Mouse (Mus musculus): Measurements from ENCODE around the gene Jph2. TPM values are rescaled to one million over a fixed set of nuclear protein-coding genes. Genes with fewer than 3 reads are reported as not detected.

Gene Jph2
- polyA plus RNA-seq, 1 experiment from 2014 or later: 25.5 TPM

GRCm38 (mm10) chr2:163394977-163395376 is 2.8 kb downstream of the Jph2 start:
- H3K9me3 ChIP-seq (ENCODE audit: control insufficient read depth, low read length): no peaks in the 10 kb centered on the region
- WGBS: 32% methylated on average over 6 of the region's 6 CpGs
- no peak for ATAC-seq (ENCODE audit: insufficient number of reproducible peaks, insufficient read depth, low FRiP score, low read depth)
- H3K36me3 ChIP-seq (ENCODE audit: control insufficient read depth, insufficient read depth, low read length): peaks cover 14% of the 10 kb centered on the region
- H3K9ac ChIP-seq (ENCODE audit: low read length): peak overlapping the region; percentile 94
- H3K4me1 ChIP-seq (ENCODE audit: control insufficient read depth in 2 of 2, insufficient read depth in 2 of 2, low read length in 2 of 2): peaks cover 29 to 32% of the 10 kb centered on the region in 2 experiments
- peak overlapping the region; percentile 76 to 91 for H3K4me3 ChIP-seq (ENCODE audit: control insufficient read depth in 1 of 2, insufficient read depth in 1 of 2, low read depth in 1 of 2, low read length in 2 of 2)
- peak overlapping the region; percentile 84 to 95 for H3K27ac ChIP-seq (replicated peaks in 1 of 2; ENCODE audit: control insufficient read depth in 1 of 2, insufficient read depth in 1 of 2, low read depth in 2 of 2, low read length in 2 of 2)
- no peaks in the 10 kb centered on the region for H3K27me3 ChIP-seq (ENCODE audit: control insufficient read depth, insufficient read depth, low read length)
- peak overlapping the region; percentile 80 for H3K4me2 ChIP-seq (ENCODE audit: low read length)

GRCm38 (mm10) chr2:163393976-163394375 is 3.8 kb downstream of the Jph2 start:
- Histone ChIP-seq H3K4me3 (ENCODE audit: control insufficient read depth in 1 of 2, insufficient read depth in 1 of 2, low read depth in 1 of 2, low read length in 2 of 2) (peak overlapping the region; percentile 76 to 91), H3K4me1 (ENCODE audit: control insufficient read depth in 2 of 2, insufficient read depth in 2 of 2, low read length in 2 of 2) (peaks cover 23 to 26% of the 10 kb centered on the region in 2 experiments), H3K4me2 (ENCODE audit: low read length) (peak overlapping the region; percentile 80), H3K9me3 (ENCODE audit: control insufficient read depth, low read length) (no peaks in the 10 kb centered on the region), H3K9ac (ENCODE audit: low read length) (peak overlapping the region; percentile 94), H3K36me3 (ENCODE audit: control insufficient read depth, insufficient read depth, low read length) (peaks cover 21% of the 10 kb centered on the region), H3K27me3 (ENCODE audit: control insufficient read depth, insufficient read depth, low read length) (no peaks in the 10 kb centered on the region), H3K27ac (replicated peaks in 1 of 2; ENCODE audit: control insufficient read depth in 1 of 2, insufficient read depth in 1 of 2, low read depth in 2 of 2, low read length in 2 of 2) (peak overlapping the region; percentile 84 to 95)
- no peak for ATAC-seq (ENCODE audit: insufficient number of reproducible peaks, insufficient read depth, low FRiP score, low read depth)
- WGBS: 26% methylated on average over 6 of the region's 6 CpGs

GRCm38 (mm10) chr2:163393241-163393640 is 4.6 kb downstream of the Jph2 start:
- Histone ChIP-seq H3K36me3 (ENCODE audit: control insufficient read depth, insufficient read depth, low read length) (peaks cover 28% of the 10 kb centered on the region), H3K27ac (replicated peaks in 1 of 2; ENCODE audit: control insufficient read depth in 1 of 2, insufficient read depth in 1 of 2, low read depth in 2 of 2, low read length in 2 of 2) (peak overlapping the region; percentile 84 to 95), H3K9me3 (ENCODE audit: control insufficient read depth, low read length) (no peaks in the 10 kb centered on the region), H3K27me3 (ENCODE audit: control insufficient read depth, insufficient read depth, low read length) (no peaks in the 10 kb centered on the region), H3K4me3 (ENCODE audit: control insufficient read depth in 1 of 2, insufficient read depth in 1 of 2, low read depth in 1 of 2, low read length in 2 of 2) (peak overlapping the region; percentile 76 to 91), H3K4me2 (ENCODE audit: low read length) (peak overlapping the region; percentile 80), H3K4me1 (ENCODE audit: control insufficient read depth in 2 of 2, insufficient read depth in 2 of 2, low read length in 2 of 2) (peaks cover 16 to 19% of the 10 kb centered on the region in 2 experiments), H3K9ac (ENCODE audit: low read length) (peak overlapping the region; percentile 94)
- WGBS: 44% methylated on average over 10 of the region's 10 CpGs
- no peak for ATAC-seq (ENCODE audit: insufficient number of reproducible peaks, insufficient read depth, low FRiP score, low read depth)

- peaks cover 16 to 25% of the 10 kb centered on the region in 2 experiments for H3K4me1 ChIP-seq (ENCODE audit: control insufficient read depth in 2 of 2, insufficient read depth in 2 of 2, low read length in 2 of 2)
- peaks cover 35% of the 10 kb centered on the region for H3K36me3 ChIP-seq (ENCODE audit: control insufficient read depth, insufficient read depth, low read length)
- peak overlapping the region; percentile 80 for H3K4me2 ChIP-seq (ENCODE audit: low read length)
- no peaks in the 10 kb centered on the region for H3K9me3 ChIP-seq (ENCODE audit: control insufficient read depth, low read length)
- peak overlapping the region; percentile 95 to 96 for H3K27ac ChIP-seq (replicated peaks in 1 of 2; ENCODE audit: control insufficient read depth in 1 of 2, insufficient read depth in 1 of 2, low read depth in 2 of 2, low read length in 2 of 2)
- H3K27me3 ChIP-seq (ENCODE audit: control insufficient read depth, insufficient read depth, low read length): no peaks in the 10 kb centered on the region
- peak overlapping the region; percentile 76 to 91 for H3K4me3 ChIP-seq (ENCODE audit: control insufficient read depth in 1 of 2, insufficient read depth in 1 of 2, low read depth in 1 of 2, low read length in 2 of 2)
- ATAC-seq (ENCODE audit: insufficient number of reproducible peaks, insufficient read depth, low FRiP score, low read depth): peak; percentile 87
- 19% methylated on average over 6 of the region's 6 CpGs for WGBS
- H3K9ac ChIP-seq (ENCODE audit: low read length): peak overlapping the region; percentile 94
These were observed 5.4 kb downstream of the Jph2 start for GRCm38 (mm10) chr2:163392436-163392835.

GRCm38 (mm10) chr2:163386423-163387190 is 11.2 kb downstream of the Jph2 start:
- H3K9ac ChIP-seq (ENCODE audit: low read length): peak overlapping the region; percentile 55
- H3K9me3 ChIP-seq (ENCODE audit: control insufficient read depth, low read length): no peaks in the 10 kb centered on the region
- peak overlapping the region; percentile 60 to 61 for H3K27ac ChIP-seq (replicated peaks in 1 of 2; ENCODE audit: control insufficient read depth in 1 of 2, insufficient read depth in 1 of 2, low read depth in 2 of 2, low read length in 2 of 2)
- ATAC-seq (ENCODE audit: insufficient number of reproducible peaks, insufficient read depth, low FRiP score, low read depth): peak; percentile 35
- peaks cover 64% of the 10 kb centered on the region for H3K36me3 ChIP-seq (ENCODE audit: control insufficient read depth, insufficient read depth, low read length)
- 21% methylated on average over 15 of the region's 15 CpGs for WGBS
- H3K27me3 ChIP-seq (ENCODE audit: control insufficient read depth, insufficient read depth, low read length): no peaks in the 10 kb centered on the region
- peak overlapping the region; percentile 41 for H3K4me2 ChIP-seq (ENCODE audit: low read length)
- H3K4me3 ChIP-seq (ENCODE audit: control insufficient read depth in 1 of 2, insufficient read depth in 1 of 2, low read depth in 1 of 2, low read length in 2 of 2): peak overlapping the region in 1 of 2 experiments; percentile 2; a peak in 1 of 4 replicates
- peaks cover 42 to 75% of the 10 kb centered on the region in 2 experiments for H3K4me1 ChIP-seq (ENCODE audit: control insufficient read depth in 2 of 2, insufficient read depth in 2 of 2, low read length in 2 of 2)

- H3K4me1 ChIP-seq (ENCODE audit: control insufficient read depth in 2 of 2, insufficient read depth in 2 of 2, low read length in 2 of 2): peaks cover 39 to 73% of the 10 kb centered on the region in 2 experiments
- peaks cover 60% of the 10 kb centered on the region for H3K36me3 ChIP-seq (ENCODE audit: control insufficient read depth, insufficient read depth, low read length)
- H3K9ac ChIP-seq (ENCODE audit: low read length): peak overlapping the region; percentile 22; the same call in 1 of the 2 replicates
- 40% methylated on average over 6 of the region's 6 CpGs for WGBS
- H3K27me3 ChIP-seq (ENCODE audit: control insufficient read depth, insufficient read depth, low read length): no peaks in the 10 kb centered on the region
- peak overlapping the region; percentile 26 to 61 for H3K27ac ChIP-seq (replicated peaks in 1 of 2; ENCODE audit: control insufficient read depth in 1 of 2, insufficient read depth in 1 of 2, low read depth in 2 of 2, low read length in 2 of 2)
- no peaks in the 10 kb centered on the region for H3K9me3 ChIP-seq (ENCODE audit: control insufficient read depth, low read length)
- H3K4me3 ChIP-seq (ENCODE audit: control insufficient read depth in 1 of 2, insufficient read depth in 1 of 2, low read depth in 1 of 2, low read length in 2 of 2): no peak overlapping the region
- peak overlapping the region; percentile 41 for H3K4me2 ChIP-seq (ENCODE audit: low read length)
- no peak for ATAC-seq (ENCODE audit: insufficient number of reproducible peaks, insufficient read depth, low FRiP score, low read depth)
These were observed 12.7 kb downstream of the Jph2 start for GRCm38 (mm10) chr2:163385126-163385525.

GRCm38 (mm10) chr2:163381246-163381645 is 16.5 kb downstream of the Jph2 start:
- H3K36me3 ChIP-seq (ENCODE audit: control insufficient read depth, insufficient read depth, low read length): peaks cover 55% of the 10 kb centered on the region
- H3K27ac ChIP-seq (replicated peaks in 1 of 2; ENCODE audit: control insufficient read depth in 1 of 2, insufficient read depth in 1 of 2, low read depth in 2 of 2, low read length in 2 of 2): peak overlapping the region in 1 of 2 experiments; percentile 71; a peak in 2 of 4 replicates
- H3K27me3 ChIP-seq (ENCODE audit: control insufficient read depth, insufficient read depth, low read length): 0 out of 2 replicates have a peak, but pooled peaks cover 2% of the 10 kb centered on the region
- 80% methylated on average over 8 of the region's 8 CpGs for WGBS
- no peak overlapping the region for H3K9ac ChIP-seq (ENCODE audit: low read length)
- no peak for ATAC-seq (ENCODE audit: insufficient number of reproducible peaks, insufficient read depth, low FRiP score, low read depth)
- no peak overlapping the region for H3K4me2 ChIP-seq (ENCODE audit: low read length)
- no peak overlapping the region for H3K4me3 ChIP-seq (ENCODE audit: control insufficient read depth in 1 of 2, insufficient read depth in 1 of 2, low read depth in 1 of 2, low read length in 2 of 2)
- no peaks in the 10 kb centered on the region for H3K9me3 ChIP-seq (ENCODE audit: control insufficient read depth, low read length)
- H3K4me1 ChIP-seq (ENCODE audit: control insufficient read depth in 2 of 2, insufficient read depth in 2 of 2, low read length in 2 of 2): peaks cover 48 to 90% of the 10 kb centered on the region in 2 experiments
